Mouse (Mus musculus) c-Kit-negative CD71-positive TER-119-positive erythroid progenitor cells, embryonic 14.5 days (primary cell): ENCODE results near the gene Fam169a.
"Not testable (repeated sequence)": the region's sequence is repeated elsewhere in the genome, so short reads cannot be mapped to it uniquely, and the experiment has no call there.

ENCODE experiments used
- DNase-seq: peaks from one replicate; pipeline ENCODE4 v3.0.0-alpha.2; 2013; ENCODE audit warnings: low read depth, low spot score

The Fam169a gene

DNA sequence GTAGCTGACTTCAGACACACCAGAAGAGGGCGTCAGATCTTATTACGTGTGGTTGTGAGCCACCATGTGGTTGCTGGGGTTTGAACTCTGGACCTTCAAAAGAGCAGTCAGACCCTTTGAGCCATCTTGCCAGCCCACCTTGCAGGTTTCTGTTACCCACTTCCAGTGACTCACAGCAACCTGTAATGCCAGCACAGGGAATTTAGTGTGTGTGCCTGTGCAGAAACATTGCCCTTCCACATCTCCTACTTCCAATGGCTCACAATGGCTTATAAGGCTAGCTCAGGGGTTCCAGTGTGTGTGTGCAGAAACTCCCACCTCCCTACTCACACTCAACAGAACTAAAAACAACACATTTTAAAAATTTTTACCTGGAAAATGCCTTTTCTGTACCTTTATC is 10.5 kb downstream of the Fam169a start:
- DNase-seq: no peak

DNA sequence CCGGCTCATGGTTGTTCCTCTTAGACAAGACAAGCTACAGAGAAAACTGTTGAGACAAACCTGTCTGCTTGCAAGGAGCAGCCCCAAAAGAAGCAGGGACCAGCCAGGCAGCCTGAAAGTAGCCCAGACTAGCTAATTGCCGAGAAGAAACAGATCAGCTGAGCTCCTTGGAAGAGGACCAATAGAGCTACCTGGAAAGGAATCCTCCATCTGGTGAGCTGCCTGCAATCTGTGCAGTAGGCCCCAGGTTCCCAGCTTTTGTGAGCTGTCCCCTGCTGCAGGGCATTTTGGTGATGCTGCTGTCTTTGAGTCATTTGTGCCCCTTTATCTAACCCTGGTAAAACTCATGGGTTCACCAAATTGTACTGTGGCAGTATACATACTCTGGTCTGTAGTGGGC is 13.1 kb downstream of the Fam169a start:
- no peak for DNase-seq

DNA sequence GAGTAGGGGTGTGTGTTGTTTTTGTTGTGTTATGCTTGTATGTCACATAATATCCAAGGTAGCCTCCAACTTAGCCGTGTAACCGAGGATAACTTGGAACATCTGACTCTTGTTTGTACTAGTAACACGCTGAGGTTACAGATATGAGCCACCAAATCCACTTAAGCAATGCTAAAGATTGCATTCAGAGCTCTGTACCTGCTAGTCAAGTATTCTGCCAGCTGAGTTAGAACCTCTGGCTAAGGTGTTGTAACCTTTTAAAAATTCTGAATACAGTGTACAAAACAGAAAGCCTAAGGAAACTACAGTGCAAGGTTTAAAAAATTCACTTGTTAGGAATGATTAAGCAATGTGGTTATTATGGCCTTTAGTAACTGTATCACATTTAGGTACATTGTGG is 13.5 kb downstream of the Fam169a start:
- no peak for DNase-seq

DNA sequence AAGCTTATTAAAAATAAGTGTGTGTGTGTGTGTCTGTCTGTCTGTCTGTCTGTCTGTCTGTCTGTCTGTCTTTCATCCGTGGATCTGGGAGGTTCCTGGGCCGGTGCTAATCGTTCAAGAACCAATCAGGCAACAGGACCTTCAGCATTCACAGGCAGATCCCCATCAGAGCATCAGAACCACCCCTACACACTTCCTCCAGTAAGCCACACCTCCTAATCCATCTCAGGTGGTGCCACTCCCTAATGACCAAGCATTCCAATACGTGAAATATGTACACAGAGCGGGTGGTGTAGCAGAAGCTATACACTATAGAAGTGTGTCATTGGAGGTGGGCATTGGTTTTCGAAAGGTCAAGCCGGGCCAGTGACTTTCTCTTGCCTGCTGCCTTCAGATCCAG is 15.3 kb downstream of the Fam169a start:
- DNase-seq: no peak

DNA sequence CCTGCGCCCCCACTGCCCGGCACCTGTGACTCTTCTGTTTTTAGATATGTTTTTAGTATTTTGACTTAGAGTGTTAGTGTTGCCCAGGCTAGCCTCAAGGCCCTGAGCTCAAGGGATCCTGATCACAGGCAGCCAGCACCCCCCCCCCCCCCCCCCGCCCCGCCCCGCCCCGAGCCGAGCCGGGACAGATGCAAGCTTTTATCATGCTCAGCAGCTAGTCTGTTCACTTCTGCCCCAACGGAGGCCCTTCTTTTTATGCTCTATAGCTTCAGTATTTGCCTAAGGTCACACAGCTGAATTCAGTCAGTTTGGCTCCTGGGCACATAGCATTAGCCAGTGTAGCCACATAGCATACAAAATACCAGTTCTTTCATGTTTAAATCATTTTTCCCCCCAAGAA is 19.2 kb downstream of the Fam169a start:
- no peak for DNase-seq

DNA sequence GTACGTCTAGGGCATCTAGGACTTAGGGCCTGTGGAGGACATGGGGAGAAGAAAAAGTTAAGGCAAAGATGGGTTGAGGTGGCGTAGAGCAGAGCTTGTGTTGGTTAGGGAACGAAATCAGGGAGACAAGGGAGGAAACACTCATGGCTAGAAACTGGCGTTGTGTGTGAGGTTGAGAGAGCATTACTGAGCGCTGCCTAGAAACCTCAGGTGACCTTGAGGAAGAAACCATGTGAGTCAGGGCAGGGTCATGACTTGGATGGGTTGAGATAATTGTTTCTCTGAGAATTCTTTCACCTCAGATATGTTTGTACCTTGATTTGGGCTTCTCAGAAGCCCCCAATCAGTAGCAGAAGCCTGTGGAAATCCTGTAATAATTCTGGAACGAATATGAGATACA is 20.3 kb downstream of the Fam169a start:
- DNase-seq: no peak

DNA sequence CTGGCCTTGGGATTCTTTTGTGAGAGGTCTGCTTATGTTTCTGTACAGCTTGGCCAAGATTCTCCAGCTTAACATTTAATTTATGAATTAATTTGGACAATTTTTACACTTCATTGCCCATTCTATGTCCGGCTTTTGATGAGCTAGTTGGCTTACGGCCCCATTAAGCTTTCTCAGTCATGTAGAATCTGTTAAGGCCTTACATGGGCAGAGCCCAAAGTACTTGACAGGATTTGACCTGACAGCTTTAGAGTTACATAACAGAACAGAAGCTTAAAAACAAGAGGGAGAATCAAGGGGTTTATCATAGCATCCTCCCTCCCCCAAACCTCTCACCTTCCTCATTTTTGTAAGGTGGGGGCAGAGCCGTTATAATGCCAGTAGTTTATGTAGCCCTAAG is 21.1 kb downstream of the Fam169a start:
- DNase-seq: no peak

DNA sequence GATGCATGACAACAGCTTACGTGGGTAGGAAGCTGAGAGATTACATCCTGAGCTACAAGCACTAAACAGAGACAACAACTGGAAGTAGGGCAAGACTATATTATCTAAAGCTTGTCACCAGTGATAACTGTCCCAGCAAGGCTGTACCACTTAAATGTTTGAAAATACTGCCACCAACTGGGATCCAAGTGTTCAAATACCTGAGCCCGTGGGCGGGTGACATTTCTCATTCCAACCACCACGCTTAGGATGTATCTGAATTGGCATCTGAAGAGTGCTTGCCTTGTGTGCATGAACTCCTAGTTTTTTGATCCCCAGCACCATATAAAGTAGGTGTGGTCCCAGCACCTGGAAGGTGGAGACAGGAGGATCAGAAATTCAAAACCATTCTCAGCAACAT is 28.6 kb downstream of the Fam169a start:
- no peak for DNase-seq

DNA sequence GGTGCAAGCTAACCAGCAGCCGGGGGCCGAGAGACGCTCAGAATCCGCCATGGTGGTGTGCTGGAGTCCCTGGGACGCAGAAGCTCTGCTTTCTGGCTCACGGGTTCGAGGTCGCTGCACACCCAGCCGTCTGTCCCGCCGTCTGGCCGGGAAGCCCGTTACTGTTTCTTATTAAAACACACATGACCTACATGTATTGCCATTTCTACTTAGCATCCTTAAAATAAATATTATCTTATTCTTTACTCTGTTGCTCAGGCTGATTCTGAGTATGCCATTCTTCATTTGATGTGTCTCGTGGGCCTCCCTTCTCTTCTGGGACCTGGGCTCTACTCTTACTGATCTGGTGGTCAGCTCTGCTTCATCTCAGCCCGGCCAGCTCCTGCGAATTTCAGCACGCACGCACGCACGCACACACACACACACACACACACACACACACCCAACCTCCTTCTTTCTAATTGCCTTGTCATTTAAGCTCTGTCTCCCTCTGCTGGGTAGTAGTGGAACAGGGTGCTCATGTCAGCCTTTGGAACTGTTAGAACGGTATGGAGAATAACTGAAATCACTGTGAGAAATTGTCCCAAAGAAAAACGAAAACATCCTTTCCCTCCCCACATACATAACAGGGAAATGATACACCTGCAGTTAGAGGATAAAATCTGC is 32.2 kb downstream of the Fam169a start, which contains the start of gene Gm6169:
Gene Gm6169 (minus strand): TSS at position 51 of the 666 bp plus-strand sequence.
- peak; percentile 21 for DNase-seq

DNA sequence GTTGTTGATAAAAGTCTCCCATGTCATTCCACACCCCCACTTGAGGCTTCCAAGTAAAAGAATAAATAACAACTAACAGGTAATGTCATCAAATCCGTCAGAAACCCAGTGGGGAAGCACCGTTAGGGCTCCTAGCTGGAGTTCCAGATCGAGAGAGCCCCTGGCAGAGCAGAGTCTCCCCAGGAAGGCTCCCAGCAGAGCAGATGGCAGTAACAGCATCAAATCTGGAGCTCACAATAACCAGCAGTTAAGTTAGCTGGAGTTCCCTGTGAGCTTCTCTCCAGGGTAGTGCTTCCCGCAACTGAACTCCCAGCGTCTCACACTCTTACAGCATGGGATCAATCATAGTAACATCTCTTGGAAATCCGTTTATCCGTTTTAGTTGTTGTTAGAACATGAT is 37.9 kb downstream of the Fam169a start:
- no peak for DNase-seq

DNA sequence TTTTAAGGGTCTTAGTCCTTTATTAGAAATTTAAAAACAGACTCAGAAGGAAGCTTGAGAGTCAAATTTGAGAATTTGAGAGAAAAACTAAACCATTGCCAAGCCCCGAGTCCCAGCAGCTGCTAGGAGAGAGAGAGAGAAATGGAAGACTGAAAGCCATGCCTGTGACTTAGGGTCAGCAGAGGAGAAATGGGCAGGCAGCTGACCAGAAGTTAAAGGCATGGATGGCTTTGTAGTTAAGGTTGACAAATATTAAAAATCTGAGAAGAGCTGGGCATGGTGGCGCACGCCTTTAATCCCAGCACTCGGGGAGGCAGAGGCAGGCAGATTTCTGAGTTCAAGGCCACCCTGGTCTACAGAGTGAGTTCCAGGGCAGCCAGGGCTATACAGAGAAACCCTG is 40.6 kb downstream of the Fam169a start:
- not testable (repeated sequence) for DNase-seq

DNA sequence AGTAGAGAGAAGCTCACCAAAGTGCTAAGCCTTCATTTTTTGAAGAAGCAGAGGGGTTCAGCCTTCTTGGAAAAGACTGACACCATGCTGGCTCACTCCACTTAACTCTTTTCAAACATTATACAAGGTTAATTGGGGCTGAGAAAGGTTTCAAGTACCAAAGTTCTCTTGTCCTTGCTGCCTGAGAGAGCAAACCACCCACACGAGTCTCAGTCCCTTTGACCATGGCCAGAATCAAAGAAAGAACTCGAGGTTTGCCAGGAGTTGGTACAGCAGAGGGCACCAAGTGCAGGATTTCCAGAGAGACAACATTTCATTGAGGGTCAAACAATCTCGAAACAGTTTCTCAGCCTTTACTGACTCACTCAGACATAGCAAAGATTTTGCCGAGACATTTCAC is 42.0 kb downstream of the Fam169a start:
- no peak for DNase-seq

DNA sequence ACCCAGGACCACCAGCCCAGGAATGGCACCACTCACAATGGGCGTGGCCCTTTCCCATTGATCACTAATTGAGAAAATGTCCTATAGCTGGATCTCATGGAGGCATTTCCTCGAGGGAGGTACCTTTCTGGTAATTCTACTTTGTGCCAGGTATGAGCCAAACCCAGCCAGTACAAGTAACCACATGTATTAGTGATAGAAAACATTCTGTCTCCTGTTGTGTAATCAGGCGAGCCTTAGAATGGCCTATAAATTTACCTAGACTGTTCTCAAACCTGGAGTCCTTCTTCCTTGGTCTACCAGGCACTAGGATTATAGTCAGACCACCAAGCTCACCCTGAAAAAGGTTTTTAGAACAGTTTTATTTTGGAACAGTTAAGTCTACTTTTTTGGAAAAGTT is 54.3 kb downstream of the Fam169a start:
- DNase-seq: no peak

DNA sequence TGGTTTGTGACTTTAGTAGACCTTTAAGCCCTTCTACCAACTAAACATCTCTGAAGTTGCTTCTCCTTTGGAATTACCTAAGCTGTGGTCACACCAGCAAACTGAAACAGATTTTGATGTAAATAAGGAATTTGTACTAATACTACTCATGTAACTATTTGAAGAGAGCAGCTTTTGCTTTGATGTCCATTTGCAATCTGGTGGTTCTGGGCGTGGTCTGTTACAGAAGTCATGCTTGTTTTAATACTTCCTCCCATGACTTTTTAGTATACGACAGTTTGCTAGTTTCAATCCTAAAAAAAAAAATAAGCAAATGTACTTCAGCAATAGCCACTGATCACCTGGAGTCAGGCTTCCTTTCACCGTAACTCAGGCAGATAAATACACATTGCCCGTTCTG is 62.6 kb downstream of the Fam169a start:
- not testable (repeated sequence) for DNase-seq

DNA sequence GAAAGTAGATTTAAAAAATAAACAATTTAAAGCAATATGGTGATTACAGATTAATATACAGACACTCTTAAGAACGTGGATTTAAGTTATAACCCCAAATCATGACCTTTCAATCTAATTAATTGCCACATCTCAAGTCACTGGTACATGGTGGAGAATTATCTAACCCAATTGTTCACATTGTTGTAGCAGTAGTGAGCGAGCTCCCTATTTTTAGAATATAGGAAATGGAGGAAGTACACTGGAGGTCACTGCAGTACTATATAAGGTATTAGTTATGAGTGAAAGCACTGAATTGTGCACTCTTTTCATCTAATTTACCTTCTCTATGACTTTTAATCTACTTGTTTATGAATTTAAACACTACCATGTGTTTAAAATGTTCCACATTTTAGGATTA is 63.3 kb downstream of the Fam169a start:
- not testable (repeated sequence) for DNase-seq

DNA sequence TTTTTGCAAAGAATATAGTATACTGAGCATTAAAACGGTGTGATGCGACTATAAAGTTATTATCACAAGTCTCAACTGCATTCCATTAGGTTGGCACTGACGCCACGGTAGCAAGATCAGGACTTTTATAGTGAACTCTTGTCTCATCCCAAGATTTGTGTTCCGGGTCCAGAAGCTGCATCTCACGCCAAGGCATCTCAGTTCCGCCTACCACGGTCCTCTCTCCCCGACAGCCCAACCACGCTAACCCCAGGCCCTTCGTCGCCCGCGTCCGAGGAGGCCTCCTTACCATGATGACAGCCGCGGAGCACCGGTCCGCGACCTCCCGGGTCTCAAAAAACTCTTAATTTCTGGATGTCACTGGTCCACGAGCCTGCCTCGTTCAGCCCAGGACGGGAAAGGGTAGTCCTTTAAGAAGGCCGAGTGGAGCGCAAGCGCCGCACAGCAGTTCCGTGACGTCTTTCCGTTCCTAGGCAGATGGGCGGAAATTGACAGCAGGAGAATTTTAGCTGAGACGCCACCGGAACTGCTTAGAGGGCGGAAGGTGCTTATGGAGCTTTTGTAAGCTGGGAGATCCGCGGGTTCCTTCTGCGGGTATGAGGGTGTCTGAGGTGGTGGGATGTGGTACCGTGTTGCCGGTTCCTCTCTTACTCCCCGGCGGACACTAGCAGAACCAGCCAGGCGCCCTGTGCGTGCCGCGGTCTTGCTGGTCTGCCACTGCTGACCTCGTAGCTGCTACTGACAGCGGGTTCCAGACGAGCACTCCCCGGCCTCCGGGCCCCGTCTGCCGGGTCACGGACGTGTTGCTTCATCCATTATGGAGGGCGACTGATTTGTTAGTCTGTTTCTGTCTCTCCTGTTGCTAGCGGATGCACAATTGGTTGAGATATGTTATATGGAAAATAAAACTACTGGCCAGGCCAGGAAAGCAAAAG is 70.6 kb downstream of the Fam169a start, which contains the start of the genes Gfm2 and Nsa2:
Gene Gfm2 (plus strand): TSS at position 472 of the 935 bp plus-strand sequence.
Gene Nsa2 (minus strand): TSS at position 472 of the 935 bp plus-strand sequence.
- DNase-seq: peak; percentile 88

DNA sequence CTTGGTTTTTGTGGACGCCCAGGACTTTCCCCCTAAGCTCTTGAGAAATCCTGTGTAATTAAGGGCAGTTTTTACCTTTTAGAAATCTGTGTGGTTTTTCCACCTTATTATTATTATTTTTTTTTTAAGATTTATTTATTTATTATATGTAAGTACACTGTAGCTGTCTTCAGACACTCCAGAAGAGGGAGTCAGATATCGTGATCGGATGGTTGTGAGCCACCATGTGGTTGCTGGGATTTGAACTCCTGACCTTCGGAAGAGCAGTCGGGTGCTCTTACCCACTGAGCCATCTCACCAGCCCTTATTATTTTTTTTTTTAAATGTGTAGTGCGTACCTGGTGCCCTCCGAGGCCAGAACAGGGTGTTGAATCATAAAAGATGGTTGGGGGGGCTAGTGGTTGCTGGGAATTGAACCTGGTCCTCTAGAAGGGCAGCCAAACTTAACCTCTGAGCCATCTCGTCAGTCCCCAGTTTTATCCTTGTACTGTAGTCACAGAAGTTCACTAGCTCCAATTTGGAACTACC is 71.4 kb downstream of the Fam169a start:
- not testable (repeated sequence) for DNase-seq

DNA sequence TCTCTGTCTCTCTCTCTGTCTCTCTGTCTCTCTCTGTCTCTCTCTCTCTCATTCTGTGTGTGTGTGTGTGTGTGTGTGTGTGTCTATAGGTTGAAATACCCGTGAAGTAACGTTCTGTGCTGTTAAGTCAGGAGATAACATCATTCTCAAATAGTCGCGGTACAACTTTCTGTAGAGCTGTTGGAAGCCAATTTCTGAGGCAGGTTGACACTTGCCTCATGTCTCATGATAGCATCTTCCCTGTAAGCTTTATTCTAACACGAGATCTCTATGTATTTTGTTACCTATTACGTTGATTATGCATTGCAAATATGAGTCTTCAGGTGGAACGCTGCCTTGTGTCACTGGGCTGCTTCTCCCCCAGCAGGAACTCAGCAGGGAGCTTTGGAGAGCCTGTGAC is 75.2 kb downstream of the Fam169a start:
- no peak for DNase-seq

DNA sequence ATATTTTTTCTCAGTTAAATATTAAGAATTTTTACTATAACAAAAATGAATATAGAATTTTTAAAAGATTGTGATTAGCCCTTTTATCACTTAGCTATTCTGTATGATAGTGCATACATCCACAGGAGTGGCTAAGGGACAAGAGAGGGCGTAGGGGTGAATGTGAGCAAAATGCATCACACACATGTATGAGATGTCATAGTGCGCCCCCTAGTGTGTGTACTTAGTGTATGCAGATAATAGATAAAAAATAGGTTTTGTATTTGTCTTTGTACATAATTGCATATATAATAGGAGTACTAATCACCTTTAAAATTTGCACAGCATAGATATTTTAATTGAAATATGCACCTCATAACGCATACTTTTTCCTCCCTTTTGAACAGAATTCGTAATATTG is 78.7 kb downstream of the Fam169a start:
- DNase-seq: peak; percentile 56

DNA sequence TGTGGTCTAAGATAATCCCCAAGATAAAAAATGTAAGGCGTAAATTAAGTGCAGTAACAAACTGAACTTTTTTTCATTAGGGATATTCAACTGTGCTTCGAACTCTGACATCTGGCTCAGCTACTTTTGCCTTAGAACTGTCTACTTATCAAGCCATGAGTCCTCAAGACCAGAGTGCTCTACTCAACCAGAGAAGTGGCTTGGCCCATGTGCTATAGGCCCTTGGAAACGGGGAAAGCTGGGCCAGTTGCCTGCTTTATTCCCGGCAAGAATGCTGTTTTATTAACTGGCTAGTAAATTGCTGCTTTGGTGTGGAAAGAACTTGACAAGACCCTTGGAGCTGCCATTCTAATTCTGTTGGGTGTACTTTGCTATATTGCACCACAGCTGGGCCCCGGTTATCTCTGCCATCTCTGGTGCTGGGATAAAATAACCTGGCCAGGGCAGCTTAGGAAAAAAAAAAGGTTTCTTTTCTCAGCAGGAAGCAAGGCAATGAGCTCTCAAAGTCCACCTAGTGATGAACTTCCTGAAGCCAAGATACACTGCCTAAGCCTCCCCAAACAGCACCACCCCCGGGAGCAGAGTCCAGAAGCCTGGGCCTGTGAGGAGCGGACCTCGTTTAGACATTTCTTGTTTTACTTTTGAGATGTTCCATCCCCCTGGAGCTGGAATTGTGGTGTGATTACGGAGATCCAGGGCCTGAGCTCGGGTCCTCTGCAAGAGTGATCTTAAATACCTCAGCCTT is 108.6 kb downstream of the Fam169a start:
- DNase-seq: no peak

DNA sequence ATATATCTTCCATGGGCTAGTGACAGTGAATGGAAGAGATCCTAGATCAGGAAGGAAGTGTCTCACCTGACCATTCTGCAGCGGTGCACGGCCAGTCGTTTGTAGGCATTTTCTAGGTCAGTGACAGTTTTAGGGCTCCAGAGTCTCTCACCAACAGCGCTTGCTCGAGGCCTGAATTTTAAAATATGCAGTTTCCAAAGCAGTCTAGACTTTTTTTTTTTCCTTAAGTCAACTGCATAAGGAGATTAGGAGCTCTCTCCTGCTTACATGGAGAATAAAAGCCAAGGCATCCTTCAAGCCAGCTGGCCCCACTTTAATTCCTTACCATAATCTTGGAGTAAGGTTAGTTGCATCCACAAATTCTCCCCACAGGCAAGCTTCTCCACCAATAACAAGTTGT is 109.6 kb downstream of the Fam169a start:
- DNase-seq: no peak

DNA sequence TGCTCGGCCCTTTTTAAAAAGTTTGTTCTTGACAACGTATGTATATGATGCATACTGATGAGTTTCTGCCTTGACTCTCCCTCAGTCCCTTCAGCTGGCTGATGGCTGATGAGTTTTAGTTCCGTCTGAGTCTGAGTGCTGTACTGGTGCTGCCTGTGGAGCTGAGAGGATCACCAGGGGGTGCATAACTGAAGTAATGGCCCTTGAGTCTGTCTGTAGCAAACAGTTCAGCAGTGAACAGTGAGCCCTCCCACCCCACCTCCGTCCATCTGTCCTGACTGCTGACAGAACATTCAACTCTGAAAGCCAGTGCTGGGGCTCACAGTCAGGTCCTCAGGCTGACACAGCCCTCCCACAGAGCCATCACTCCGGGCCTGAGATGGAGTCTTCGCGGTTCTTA is 111.9 kb downstream of the Fam169a start:
- DNase-seq: no peak
